Mouse (Mus musculus): Measurements from ENCODE around the gene Txndc12. TPM values are rescaled to one million over a fixed set of nuclear protein-coding genes. Genes with fewer than 3 reads are reported as not detected.

Txndc12 gene
- polyA plus RNA-seq (2017; shearing (Covaris generic)), result 33.6 TPM

DNA sequence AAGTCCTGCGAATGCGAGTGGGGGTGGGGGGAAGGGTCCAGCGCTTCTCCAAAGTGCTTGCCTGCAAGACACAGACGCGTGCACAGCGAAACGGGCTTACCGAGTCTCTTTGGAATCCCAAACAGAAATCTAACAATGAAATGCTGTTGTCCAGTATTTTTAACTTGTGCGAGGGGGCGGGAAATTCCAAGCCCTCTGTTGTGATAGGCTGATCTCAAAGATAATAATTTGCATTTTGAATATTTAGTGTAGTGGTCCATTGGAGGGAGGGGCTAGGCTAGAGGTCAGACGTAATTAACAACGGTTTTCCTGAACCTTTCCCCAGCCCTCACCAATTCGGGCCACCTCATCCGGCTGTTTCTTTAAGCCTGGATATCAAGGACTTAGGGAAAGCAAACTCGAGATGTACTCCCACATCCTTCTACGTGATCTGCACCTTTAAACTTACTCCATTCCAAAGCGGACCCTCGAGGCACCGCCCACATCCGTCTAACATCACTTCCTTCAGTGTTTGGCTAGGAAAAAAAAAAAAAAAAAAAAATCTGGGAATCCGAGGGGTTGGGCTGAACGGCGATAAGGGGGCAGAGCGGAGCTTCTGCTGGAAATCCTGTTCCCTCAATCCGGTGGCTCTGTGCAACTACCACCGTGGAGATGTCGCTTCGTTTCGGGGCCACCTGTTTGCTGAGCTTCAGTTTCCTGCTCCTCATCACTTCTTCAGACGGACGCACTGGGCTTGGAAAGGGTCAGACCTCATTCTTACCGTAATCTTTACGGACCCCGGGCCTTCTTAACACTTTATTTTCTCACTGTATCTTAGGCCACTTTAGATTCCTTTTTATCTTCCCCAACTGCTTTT, at the start of gene Txndc12:
Gene Txndc12 (plus strand): TSS at position 487 of the 856 bp plus-strand sequence.

DNA sequence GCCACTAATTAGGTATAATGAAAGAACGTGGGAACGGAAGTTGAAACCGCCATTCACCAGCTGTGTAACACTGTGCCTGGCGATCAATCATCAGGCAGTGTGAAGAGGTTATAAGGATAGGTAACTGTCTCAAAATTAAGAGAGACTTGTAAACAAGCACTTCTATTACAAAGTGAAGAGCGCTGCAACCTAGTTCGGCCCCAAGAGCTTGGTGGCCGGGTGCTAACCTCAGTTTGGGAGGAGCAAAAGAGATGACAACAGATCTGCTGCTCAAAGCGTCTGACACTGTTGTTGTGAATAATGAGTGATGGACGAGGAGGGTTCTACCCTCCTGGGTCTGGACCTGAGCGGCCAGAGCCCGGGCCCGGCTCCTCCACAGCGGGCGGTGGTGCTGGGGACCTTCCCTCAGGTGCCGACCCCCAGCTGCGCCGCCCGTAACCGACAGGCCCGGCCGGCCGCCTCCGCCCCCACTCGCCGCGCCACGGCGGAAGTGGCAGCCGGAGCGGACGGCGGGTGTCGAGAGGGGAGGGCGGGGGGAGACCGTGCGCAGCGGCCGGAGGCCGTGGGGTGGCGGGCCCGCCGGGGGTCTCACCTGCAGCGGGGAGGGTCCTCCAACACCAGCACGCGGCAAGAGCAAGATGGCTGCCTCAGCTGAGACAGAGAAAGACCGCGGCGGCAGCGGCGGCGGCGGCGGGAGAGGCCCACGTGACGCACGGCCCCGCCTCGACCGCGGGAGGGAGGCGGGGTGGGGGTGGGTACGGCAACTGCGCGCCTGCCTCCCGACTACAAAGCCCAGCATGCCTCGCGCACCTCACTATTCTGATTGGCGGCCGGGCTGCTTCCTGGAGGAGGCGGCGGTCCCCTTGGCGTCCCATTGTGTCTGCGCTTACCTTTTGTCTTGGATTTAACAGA, 1.2 kb upstream of the Txndc12 start, which contains the start of gene Btf3l4:
Gene Btf3l4 (minus strand): TSS at position 699 of the 912 bp plus-strand sequence.

DNA sequence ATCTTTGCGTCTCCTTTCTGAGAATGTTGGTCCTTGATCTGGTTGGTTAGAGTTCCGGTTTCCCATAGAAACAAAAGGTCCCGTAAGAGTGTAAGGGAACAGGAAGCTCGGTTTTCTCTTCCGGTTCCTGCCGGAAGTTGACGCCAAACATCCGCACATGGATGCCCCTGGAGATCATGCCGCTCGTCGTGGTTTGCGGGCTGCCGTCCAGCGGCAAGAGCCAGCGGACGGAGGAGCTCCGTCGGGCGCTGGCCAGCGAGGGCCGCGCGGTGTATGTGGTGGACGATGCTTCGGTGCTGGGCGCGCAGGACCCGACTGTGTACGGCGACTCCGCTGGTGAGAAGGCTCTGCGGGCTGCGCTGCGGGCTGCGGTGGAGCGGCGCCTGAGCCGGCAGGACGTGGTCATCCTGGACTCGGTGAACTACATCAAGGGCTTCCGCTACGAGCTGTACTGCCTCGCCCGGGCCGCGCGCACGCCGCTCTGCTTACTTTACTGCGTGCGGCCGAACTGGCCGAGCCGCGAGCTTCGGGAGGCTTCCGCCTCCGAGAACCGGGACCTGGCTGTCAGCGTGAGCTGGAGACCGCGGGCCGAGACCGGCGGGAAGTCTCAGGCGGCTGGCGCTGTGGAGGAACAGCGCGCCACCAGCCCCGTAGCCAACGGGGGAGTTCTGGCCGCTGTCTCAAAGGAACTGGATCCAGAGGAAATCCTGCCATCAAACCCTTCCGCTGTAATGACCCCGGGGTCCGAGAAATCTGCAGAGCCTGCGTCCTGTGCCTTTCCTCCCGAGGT, 13.5 kb downstream of the Txndc12 start, which contains the start of gene Kti12:
Gene Kti12 (plus strand): TSS at position 71 of the 790 bp plus-strand sequence.

DNA sequence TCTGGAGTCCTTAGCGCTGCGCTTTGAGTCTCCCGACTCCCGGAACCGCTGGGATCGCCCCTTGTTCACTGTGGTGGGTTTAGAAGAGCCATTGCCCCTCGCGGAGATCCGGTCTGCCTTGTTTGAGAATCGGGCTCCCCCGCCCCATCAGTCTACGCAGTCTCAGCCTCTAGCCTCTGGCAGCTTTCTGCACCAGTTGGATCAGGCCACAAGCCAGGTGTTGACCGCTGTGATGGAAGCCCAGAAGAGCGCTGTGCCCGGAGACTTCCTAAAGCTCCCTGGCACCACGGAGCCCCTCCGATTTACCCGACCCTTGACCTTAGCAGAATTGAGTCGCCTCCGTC, 14.1 kb downstream of the Txndc12 start, which contains the start of gene A730015C16Rik:
Gene A730015C16Rik (minus strand): TSS at position 115 of the 344 bp plus-strand sequence.

GRCm38 (mm10) chr4:108878963-108879822, 44.8 kb downstream of the Txndc12 start, which contains the start of gene Rab3b:
Gene Rab3b, plus strand, starts transcription at chr4:108879063.

Other genes starting within 250 kb of the Txndc12 start
- gene Cc2d1b, start 214.7 kb upstream of the Txndc12 start, polyA plus RNA-seq (2017; shearing (Covaris generic)), result 92.7 TPM
- not detected for gene 3110021N24Rik, start 115.0 kb upstream of the Txndc12 start, polyA plus RNA-seq (2017; shearing (Covaris generic))
- gene Zfyve9, start 53.8 kb upstream of the Txndc12 start, polyA plus RNA-seq (2017; shearing (Covaris generic)), result 0.13 TPM
- gene Btf3l4, start 987 bp upstream of the Txndc12 start, polyA plus RNA-seq (2017; shearing (Covaris generic)), result 60.0 TPM
- gene Kti12, start 13.2 kb downstream of the Txndc12 start, polyA plus RNA-seq (2017; shearing (Covaris generic)), result 23.5 TPM
- 0.50 TPM for gene A730015C16Rik, start 14.0 kb downstream of the Txndc12 start, polyA plus RNA-seq (2017; shearing (Covaris generic))
- 0.45 TPM for gene Rab3b, start 44.5 kb downstream of the Txndc12 start, polyA plus RNA-seq (2017; shearing (Covaris generic))
- 128 TPM for gene Nrd1, start 166.1 kb downstream of the Txndc12 start, polyA plus RNA-seq (2017; shearing (Covaris generic))